14 mouse cellular contexts compared by ENCODE assay signal in the genomic region with DNA sequence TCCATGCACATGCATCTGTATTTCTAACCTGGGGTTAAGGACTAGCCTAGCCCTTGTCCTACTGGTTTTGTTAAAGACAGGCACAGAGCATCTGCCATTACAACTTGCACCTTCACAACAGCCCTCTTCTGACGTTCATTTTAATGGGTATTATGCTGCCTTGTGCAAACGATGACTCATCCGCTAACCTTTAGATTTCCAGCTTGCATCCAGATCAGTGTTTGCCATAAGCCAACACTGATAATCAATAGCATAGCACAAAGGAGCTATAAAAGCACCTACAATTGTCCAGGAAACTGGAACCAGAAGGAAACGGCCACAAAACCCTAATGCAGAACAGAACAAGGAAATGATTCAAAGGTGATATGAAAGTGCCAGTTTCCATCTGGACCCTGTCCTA.
"Had no signal": no experiment of that assay in that cellular context is flagged by ENCODE, and none has a peak within 500 bp of the region (broad histone marks: within the 10 kb centered on the region; RNA-seq: fewer than 3 reads in every experiment).

No protein-coding gene starts in this region.

- H3K9ac ChIP-seq: liver, embryonic 14.5 days; lung, embryonic 15.5 days had no signal

- H3K4me3 ChIP-seq: lung, embryonic 15.5 days had no signal

- H3K4me2 ChIP-seq: lung, embryonic 15.5 days; midbrain, embryonic 11.5 days had no signal

- DNase-seq: kidney, adult 18-20 months; kidney, postnatal 36 days; lung, adult 18-20 months; lung, postnatal 10 days; lung, postnatal 4 days; midbrain, embryonic 14.5 days; right cerebral cortex, postnatal 14 days; right cerebral cortex, postnatal 4 days; spleen, adult 18-20 months; thymus, postnatal 25 days had no signal

- H3K9me3 ChIP-seq: lung, embryonic 15.5 days had no signal

- H3K4me1 ChIP-seq: lung, embryonic 15.5 days had no signal

- H3K36me3 ChIP-seq: lung, embryonic 15.5 days had no signal

- H3K27ac ChIP-seq: kidney, postnatal 0 days; liver, embryonic 14.5 days; lung, embryonic 15.5 days had no signal

- H3K27me3 ChIP-seq: lung, embryonic 15.5 days had no signal
